Mouse (Mus musculus): ENCODE measurements at regions not wholly inside any gene's neighbourhood (a gene's known extent, or its start where the extent isn't known, plus 50 kb on each side); places are given as distances from the start of the nearest gene placed in this dataset.
A peak's percentile ranks its signal among the peaks of the same experiment; 100 is the strongest.

GRCm38 (mm10) chr8:15734461-15734860, 688.6 kb upstream of the BB014433 start:
- no peaks in the 10 kb centered on the region for H3K9me3 ChIP-seq (ENCODE audit: low read length)
- DNase-seq (ENCODE audit: low spot score) (peak; percentile 73), ATAC-seq (ENCODE audit: low FRiP score) (no peak)
- peak; percentile 77 for TF ChIP-seq CTCF (IDR thresholded peaks at IDR 0.05)
- H3K27ac ChIP-seq (ENCODE audit: low read depth, low read length), result no peak overlapping the region
- no peaks in the 10 kb centered on the region for H3K4me1 ChIP-seq (ENCODE audit: insufficient read depth, low read length)
- no peaks in the 10 kb centered on the region for H3K36me3 ChIP-seq (ENCODE audit: insufficient read depth, low read length)
- H3K4me2 ChIP-seq (ENCODE audit: low read depth, low read length, poor library complexity, severe bottlenecking), result no peak overlapping the region
- H3K27me3 ChIP-seq (ENCODE audit: insufficient read depth, low read length), result no peaks in the 10 kb centered on the region
- WGBS, result 66% methylated on average over 2 of the region's 2 CpGs
- H3K9ac ChIP-seq (replicated peaks; ENCODE audit: low read length, poor library complexity, severe bottlenecking), result no peak overlapping the region
- H3K4me3 ChIP-seq (ENCODE audit: low read depth, low read length), result no peak overlapping the region

- 95% methylated on average over 2 of the region's 2 CpGs for WGBS
- Histone ChIP-seq H3K27ac (ENCODE audit: low read depth, low read length) (no peak overlapping the region), H3K4me2 (ENCODE audit: low read depth, low read length, poor library complexity, severe bottlenecking) (no peak overlapping the region), H3K9me3 (ENCODE audit: low read length) (no peaks in the 10 kb centered on the region), H3K27me3 (ENCODE audit: insufficient read depth, low read length) (no peaks in the 10 kb centered on the region), H3K4me3 (ENCODE audit: low read depth, low read length) (no peak overlapping the region), H3K36me3 (ENCODE audit: insufficient read depth, low read length) (no peaks in the 10 kb centered on the region), H3K4me1 (ENCODE audit: insufficient read depth, low read length) (no peaks in the 10 kb centered on the region), H3K9ac (replicated peaks; ENCODE audit: low read length, poor library complexity, severe bottlenecking) (no peak overlapping the region)
- DNase-seq (ENCODE audit: low spot score) (no peak), ATAC-seq (ENCODE audit: low FRiP score) (no peak)
- no peak for TF ChIP-seq CTCF (IDR thresholded peaks at IDR 0.05)
Measured at GRCm38 (mm10) chr8:15731324-15731723, 685.4 kb upstream of the BB014433 start.

GRCm38 (mm10) chr8:15729075-15729474, 683.2 kb upstream of the BB014433 start:
- whole genome bisulfite sequencing, result 9% methylated on average over 1 of the region's 1 CpGs
- Histone ChIP-seq H3K27me3 (ENCODE audit: insufficient read depth, low read length) (no peaks in the 10 kb centered on the region), H3K27ac (ENCODE audit: low read depth, low read length) (no peak overlapping the region), H3K4me1 (ENCODE audit: insufficient read depth, low read length) (no peaks in the 10 kb centered on the region), H3K9me3 (ENCODE audit: low read length) (no peaks in the 10 kb centered on the region), H3K9ac (replicated peaks; ENCODE audit: low read length, poor library complexity, severe bottlenecking) (no peak overlapping the region), H3K4me3 (ENCODE audit: low read depth, low read length) (no peak overlapping the region), H3K4me2 (ENCODE audit: low read depth, low read length, poor library complexity, severe bottlenecking) (no peak overlapping the region), H3K36me3 (ENCODE audit: insufficient read depth, low read length) (no peaks in the 10 kb centered on the region)
- DNase-seq (ENCODE audit: low spot score), result peak; percentile 75
- no peak for ATAC-seq (ENCODE audit: low FRiP score)
- TF ChIP-seq CTCF (IDR thresholded peaks at IDR 0.05), result peak; percentile 74

GRCm38 (mm10) chr8:15726310-15726709, 680.4 kb upstream of the BB014433 start:
- no peak overlapping the region for H3K9ac ChIP-seq (replicated peaks; ENCODE audit: low read length, poor library complexity, severe bottlenecking)
- no peaks in the 10 kb centered on the region for H3K27me3 ChIP-seq (ENCODE audit: insufficient read depth, low read length)
- ATAC-seq (ENCODE audit: low FRiP score) (no peak), DNase-seq (ENCODE audit: low spot score) (no peak)
- no peak for TF ChIP-seq CTCF (IDR thresholded peaks at IDR 0.05)
- no peak overlapping the region for H3K4me2 ChIP-seq (ENCODE audit: low read depth, low read length, poor library complexity, severe bottlenecking)
- H3K27ac ChIP-seq (ENCODE audit: low read depth, low read length), result no peak overlapping the region
- WGBS, result 89% methylated on average over 6 of the region's 6 CpGs
- H3K9me3 ChIP-seq (ENCODE audit: low read length), result no peaks in the 10 kb centered on the region
- no peaks in the 10 kb centered on the region for H3K36me3 ChIP-seq (ENCODE audit: insufficient read depth, low read length)
- H3K4me1 ChIP-seq (ENCODE audit: insufficient read depth, low read length), result no peaks in the 10 kb centered on the region
- no peak overlapping the region for H3K4me3 ChIP-seq (ENCODE audit: low read depth, low read length)
